Mouse (Mus musculus) kidney, adult 2 months (tissue): ENCODE results near the gene Bmx.

ENCODE experiments used
- CTCF ChIP-seq: fragments of 200-500 bp; conservative IDR thresholded peaks from 2 replicates; pipeline ENCODE4 v1.5.1; 2011; ENCODE audit warnings: low read depth, mild to moderate bottlenecking, control low read depth, low read length, moderate library complexity, mixed read lengths; ENCODE audit not compliant: insufficient read depth, insufficient read length
- POLR2A ChIP-seq: fragments of 200-500 bp; IDR thresholded peaks from one replicate; pipeline ENCODE4 v1.6.1; 2011; ENCODE audit warnings: low read depth, low read length, control low read depth

GRCm38 (mm10) chrX:164153606-164154005, 104.4 kb downstream of the Bmx start:
- no peak for TF ChIP-seq POLR2A
- no peak for TF ChIP-seq CTCF
